Mouse (Mus musculus) testis, adult 2 months (tissue): ENCODE measurements at regions not wholly inside any gene's neighbourhood (a gene's known extent, or its start where the extent isn't known, plus 50 kb on each side); places are given as distances from the start of the nearest gene placed in this dataset.

Experiments
- H3K27ac ChIP-seq: fragments of 200-500 bp; 2 replicates; pipeline ENCODE4 v1.5.1; 2012; ENCODE audit warnings: low read depth, low read length; ENCODE audit not compliant: control insufficient read depth, insufficient read depth
- H3K27me3 ChIP-seq: fragments of 200-500 bp; 2 replicates; pipeline ENCODE4 v1.6.1; 2012; ENCODE audit warnings: mild to moderate bottlenecking, low read length, moderate library complexity; ENCODE audit not compliant: control insufficient read depth, insufficient read depth
- H3K36me3 ChIP-seq: fragments of 200-500 bp; 2 replicates; pipeline ENCODE4 v1.6.1; 2012; ENCODE audit warnings: mild to moderate bottlenecking, low read length; ENCODE audit not compliant: control insufficient read depth, insufficient read depth
- H3K4me1 ChIP-seq: fragments of 200-500 bp; 2 replicates; pipeline ENCODE4 v1.6.1; 2012; ENCODE audit warnings: low read length; ENCODE audit not compliant: control insufficient read depth, insufficient read depth
- H3K4me3 ChIP-seq: fragments of 200-500 bp; 2 replicates; pipeline ENCODE4 v1.5.1; 2012; ENCODE audit warnings: low read depth, mild to moderate bottlenecking, low read length, moderate library complexity, mixed read lengths; ENCODE audit not compliant: control insufficient read depth
- CTCF ChIP-seq: fragments of 200-500 bp; IDR thresholded peaks from 2 replicates; pipeline ENCODE4 v1.5.1; 2012; ENCODE audit warnings: low read depth, mild to moderate bottlenecking, inconsistent platforms, low read length, moderate library complexity; ENCODE audit not compliant: control insufficient read depth, insufficient read depth, insufficient replicate concordance
- POLR2A ChIP-seq: fragments of 200-500 bp; IDR thresholded peaks from 2 replicates; pipeline ENCODE4 v1.6.1; 2012; ENCODE audit warnings: low read depth, mild to moderate bottlenecking, inconsistent platforms, low read length, moderate library complexity; ENCODE audit not compliant: control insufficient read depth

DNA sequence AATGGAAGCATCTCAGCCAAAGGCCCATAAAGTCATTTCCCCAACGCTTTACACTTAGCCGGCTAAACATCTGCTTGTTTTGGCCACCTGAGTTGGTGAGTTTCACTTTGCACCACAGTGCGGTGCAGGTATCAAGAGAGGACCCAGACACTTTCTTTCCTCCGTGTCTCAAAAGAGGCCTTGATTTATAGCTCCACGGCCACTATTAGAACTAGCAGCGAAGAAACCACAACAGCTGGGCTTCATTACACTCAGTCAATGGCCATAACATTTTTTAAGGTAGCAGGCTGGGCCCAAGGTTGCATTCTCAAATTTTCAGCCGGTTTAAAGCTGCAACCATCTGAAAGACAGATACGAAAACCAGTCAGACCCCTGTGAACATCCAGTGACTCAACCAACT, 103.4 kb downstream of the Mreg start:
- Histone ChIP-seq H3K4me1 (no peaks in the 10 kb centered on the region), H3K27ac (no peak overlapping the region), H3K27me3 (no peaks in the 10 kb centered on the region), H3K4me3 (no peak overlapping the region), H3K36me3 (no peaks in the 10 kb centered on the region)
- TF ChIP-seq CTCF (no peak), POLR2A (no peak)

DNA sequence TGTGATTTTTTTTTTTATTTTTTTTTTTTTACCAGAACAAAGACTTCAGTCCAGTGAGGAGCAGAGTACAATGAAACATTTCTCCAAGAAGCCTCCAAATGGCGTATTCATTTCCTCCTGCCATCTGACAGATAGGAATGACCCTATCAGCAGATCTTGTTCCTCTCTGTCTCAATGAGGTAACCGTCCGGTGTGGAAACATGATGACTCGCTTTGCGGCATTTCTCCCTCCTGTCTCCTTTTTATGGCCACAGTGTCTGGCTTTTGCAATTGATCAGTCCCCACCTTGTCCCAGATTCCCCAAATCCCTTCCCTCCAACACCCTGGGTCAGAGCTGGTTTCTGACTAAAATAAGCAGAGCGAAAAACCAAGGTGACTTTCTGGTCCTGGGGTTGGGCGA, 105.0 kb downstream of the Mreg start:
- Histone ChIP-seq H3K27me3 (no peaks in the 10 kb centered on the region), H3K27ac (no peak overlapping the region), H3K4me3 (no peak overlapping the region)

DNA sequence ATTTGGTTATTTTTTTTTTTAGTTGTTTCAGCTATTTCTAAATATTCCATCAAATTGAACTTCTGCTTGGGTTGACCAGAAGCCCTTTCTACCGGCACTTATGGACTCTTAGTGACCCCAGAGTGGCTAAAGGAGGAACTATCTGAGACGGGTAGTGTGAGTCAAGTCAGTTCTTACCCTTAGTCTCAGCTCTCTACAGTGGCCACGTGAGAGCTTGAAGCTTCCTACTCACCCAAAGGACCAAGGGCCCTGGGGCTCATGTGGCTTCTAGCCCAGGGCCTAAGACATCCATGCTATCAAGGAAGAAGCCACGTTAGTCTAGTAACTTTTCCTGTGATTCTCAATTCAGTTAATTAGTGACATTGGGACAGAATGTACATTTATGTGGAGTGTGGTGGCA, 105.5 kb downstream of the Mreg start:
- Histone ChIP-seq H3K4me3 (no peak overlapping the region), H3K27ac (no peak overlapping the region), H3K4me1 (no peaks in the 10 kb centered on the region), H3K36me3 (no peaks in the 10 kb centered on the region), H3K27me3 (no peaks in the 10 kb centered on the region)
- TF ChIP-seq CTCF (no peak), POLR2A (no peak)

More for the DNA sequence above, 105.0 kb downstream of the Mreg start:
- Histone ChIP-seq H3K4me1 (no peaks in the 10 kb centered on the region), H3K36me3 (no peaks in the 10 kb centered on the region)
- no peak for TF ChIP-seq CTCF
- no peak for TF ChIP-seq POLR2A

DNA sequence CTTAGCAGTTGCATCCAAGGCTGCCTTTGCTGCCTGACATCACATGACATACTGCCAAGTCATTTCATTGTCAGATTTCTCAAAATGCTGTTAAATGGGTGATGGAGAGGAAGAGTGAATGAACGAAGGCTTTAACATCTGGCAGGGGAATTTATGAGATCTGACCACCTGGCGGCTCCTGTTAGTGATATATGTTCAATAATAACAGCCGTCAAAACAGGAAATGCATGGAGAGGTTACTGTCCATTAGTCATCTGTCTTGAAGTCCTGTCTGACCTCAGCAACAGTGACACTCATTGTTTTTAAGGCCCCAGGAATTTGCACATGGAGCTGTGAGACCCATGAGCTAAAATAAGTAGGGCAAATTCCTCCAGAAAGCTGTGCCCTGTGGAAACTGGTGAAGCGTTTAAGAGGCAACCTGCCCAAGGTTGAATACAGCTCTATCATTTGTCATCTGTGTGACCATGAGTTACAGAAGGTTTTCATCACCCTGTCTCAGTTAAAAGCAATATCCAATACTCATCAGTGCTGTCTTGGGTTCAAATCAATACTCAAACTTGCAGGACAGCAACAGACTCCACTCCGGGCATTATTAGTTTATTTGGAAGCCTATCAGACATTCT, 106.6 kb downstream of the Mreg start:
- Histone ChIP-seq H3K4me1 (no peaks in the 10 kb centered on the region), H3K27me3 (no peaks in the 10 kb centered on the region), H3K4me3 (no peak overlapping the region), H3K36me3 (no peaks in the 10 kb centered on the region), H3K27ac (no peak overlapping the region)
- TF ChIP-seq POLR2A, result no peak
- TF ChIP-seq CTCF, result no peak

DNA sequence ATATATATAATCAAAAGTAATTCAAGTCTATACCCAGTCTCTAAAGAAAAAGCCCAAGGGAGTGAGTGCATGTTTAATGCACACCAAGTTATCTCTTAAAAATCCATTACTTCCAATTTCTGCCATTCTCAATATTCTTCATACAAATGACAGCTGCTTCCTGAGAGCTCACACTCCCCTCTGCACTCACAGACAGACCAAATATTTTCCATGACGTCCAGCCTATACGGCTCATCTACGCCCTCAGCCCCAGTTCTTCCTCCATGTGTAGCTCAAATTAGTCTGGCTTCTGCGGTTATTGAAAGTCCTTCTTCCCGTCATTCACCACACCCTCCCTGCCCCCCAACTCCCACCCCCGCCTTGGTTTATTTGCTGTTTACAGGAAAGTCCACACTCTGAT, 108.1 kb downstream of the Mreg start:
- TF ChIP-seq POLR2A (no peak), CTCF (no peak)
- no peaks in the 10 kb centered on the region for H3K4me1 ChIP-seq
- no peak overlapping the region for H3K4me3 ChIP-seq
- H3K36me3 ChIP-seq, result no peaks in the 10 kb centered on the region
- H3K27me3 ChIP-seq, result no peaks in the 10 kb centered on the region
- no peak overlapping the region for H3K27ac ChIP-seq

DNA sequence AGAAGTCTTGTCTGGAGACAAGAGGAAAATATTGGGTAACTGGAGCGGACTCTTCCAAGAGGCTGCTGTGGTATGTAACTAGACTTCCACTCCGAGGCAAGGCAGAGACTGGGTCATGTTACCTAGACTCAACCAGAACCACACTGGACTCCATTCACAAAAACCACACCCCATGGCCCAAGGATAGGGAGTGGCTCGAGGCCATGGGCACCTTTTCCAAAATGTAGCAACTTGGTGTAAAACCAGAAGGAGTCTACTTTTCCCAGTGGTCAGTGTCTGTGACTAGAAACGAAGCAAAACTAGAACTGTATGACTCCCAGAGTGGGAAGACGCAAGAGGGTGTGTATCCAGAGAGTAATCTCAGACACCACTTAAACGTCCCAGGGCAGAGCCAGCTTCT, 108.7 kb downstream of the Mreg start:
- Histone ChIP-seq H3K27ac (no peak overlapping the region), H3K4me1 (no peaks in the 10 kb centered on the region), H3K27me3 (no peaks in the 10 kb centered on the region), H3K36me3 (no peaks in the 10 kb centered on the region), H3K4me3 (no peak overlapping the region)
- TF ChIP-seq POLR2A (no peak), CTCF (no peak)

DNA sequence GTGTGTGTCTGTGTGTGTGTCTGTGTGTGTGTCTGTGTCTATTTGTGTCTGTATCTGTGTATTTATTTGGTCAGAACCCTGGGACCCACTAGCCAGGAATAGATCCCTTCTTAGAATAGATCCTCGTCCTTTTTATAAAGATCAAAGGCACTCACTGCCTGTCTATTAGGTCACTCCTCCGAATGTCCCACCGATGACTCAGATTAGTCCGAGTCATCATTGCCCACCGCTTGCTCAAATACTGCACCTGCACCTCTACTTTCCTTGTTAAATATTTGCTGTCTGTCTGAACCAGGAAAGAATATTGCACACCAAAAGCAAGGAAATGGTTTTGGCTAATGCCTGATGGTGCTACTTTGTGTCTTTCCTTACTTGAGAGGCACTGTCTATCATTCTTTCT, 112.7 kb downstream of the Mreg start:
- H3K4me3 ChIP-seq, result no peak overlapping the region
- H3K27ac ChIP-seq, result no peak overlapping the region
- no peaks in the 10 kb centered on the region for H3K27me3 ChIP-seq
- TF ChIP-seq CTCF (no peak), POLR2A (no peak)
- H3K36me3 ChIP-seq, result no peaks in the 10 kb centered on the region
- no peaks in the 10 kb centered on the region for H3K4me1 ChIP-seq

DNA sequence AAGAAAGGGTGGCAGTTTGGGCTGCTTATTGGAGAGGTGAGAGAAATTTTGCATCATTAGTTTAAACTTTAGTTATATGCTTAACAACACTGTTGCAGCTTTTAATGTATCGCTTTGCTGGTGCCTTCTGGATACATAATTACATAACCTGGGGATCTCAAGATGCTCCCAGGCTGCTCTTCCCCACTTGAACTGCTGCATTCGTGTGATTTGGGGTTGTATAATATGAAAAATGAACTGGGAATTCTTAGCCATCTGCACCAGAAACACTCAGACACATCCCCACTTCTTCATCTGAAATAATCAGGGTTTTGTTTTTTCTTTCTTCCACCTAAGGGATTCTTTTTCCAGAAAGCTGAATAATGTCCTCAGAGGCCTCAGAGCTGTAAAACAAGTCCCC, 120.8 kb downstream of the Mreg start:
- no peaks in the 10 kb centered on the region for H3K27me3 ChIP-seq
- H3K4me3 ChIP-seq, result no peak overlapping the region
- TF ChIP-seq POLR2A, result no peak
- TF ChIP-seq CTCF, result no peak
- no peaks in the 10 kb centered on the region for H3K36me3 ChIP-seq
- H3K4me1 ChIP-seq, result no peaks in the 10 kb centered on the region
- no peak overlapping the region for H3K27ac ChIP-seq

DNA sequence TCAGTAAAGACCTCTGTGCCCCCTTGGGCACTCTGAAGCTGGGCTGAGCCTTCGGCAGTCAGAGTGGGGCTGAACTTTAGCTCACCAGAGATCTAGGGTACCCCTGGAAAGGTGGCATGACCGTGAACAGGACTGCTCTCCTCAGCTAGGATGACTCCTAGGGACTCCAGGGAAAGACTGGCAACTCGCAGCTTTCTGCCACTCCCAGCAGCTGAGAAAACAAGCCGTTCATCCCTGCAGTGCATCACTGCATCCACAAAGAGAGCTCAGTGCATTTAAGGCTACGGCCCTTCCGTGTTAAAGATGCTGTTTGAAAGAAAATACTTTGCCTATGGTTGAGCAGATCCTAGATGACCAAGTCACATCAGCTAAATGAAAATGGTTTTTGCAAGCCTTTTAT, 126.4 kb downstream of the Mreg start:
- TF ChIP-seq CTCF (no peak), POLR2A (no peak)
- no peak overlapping the region for H3K4me3 ChIP-seq

More for the DNA sequence above, 126.4 kb downstream of the Mreg start:
- Histone ChIP-seq H3K27ac (no peak overlapping the region), H3K27me3 (no peaks in the 10 kb centered on the region), H3K4me1 (no peaks in the 10 kb centered on the region), H3K36me3 (no peaks in the 10 kb centered on the region)
